Mouse (Mus musculus): ENCODE results near the gene Tctex1d1. TPM values are rescaled to one million over a fixed set of nuclear protein-coding genes. Genes with fewer than 3 reads are reported as not detected.

The Tctex1d1 gene
- total RNA-seq, 2 experiments from 2014 or later: not detected

Other genes starting within 250 kb of the Tctex1d1 start
- 1 to 10 TPM in 1 of 2 experiments, under 1 TPM in 1; 0.79 to 2.0 TPM for gene Sgip1, start 237.3 kb upstream of the Tctex1d1 start, total RNA-seq (2021)
- gene Insl5, start 48.2 kb downstream of the Tctex1d1 start, total RNA-seq (2021): not detected
- 10 to 100 TPM; 42.9 to 46.6 TPM for gene Mier1, start 135.8 kb downstream of the Tctex1d1 start, total RNA-seq (2021)
- 1 to 10 TPM; 1.1 to 1.5 TPM for gene Wdr78, start 135.9 kb downstream of the Tctex1d1 start, total RNA-seq (2021)
- 1 to 10 TPM; 8.4 to 8.8 TPM for gene Slc35d1, start 236.6 kb downstream of the Tctex1d1 start, total RNA-seq (2021)